Mouse (Mus musculus): Measurements from ENCODE around the gene Gm597.

The Gm597 gene

DNA sequence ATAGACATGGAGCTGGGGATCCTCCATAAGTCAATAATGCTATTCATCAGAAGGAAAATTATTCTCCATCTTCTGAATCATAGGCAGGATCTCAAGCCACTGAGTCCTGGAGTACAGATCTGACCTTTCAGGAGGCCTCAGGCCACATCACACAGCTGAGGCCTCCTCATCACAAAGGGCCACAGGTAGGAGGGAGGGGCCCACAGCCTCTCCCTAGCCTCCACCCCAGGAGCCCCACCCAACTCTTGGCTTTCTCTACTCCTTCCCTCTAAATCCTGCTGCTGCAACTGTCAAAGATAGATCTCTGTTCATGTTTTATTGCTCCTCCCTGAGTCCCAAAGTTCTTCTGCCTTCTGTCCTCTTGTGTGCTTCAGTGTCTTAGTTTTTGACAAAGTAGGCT, at the start of gene Gm597:
Gene Gm597 (minus strand): TSS at position 101 of the 400 bp plus-strand sequence.
- DNase-seq (ENCODE audit: low spot score), result no peak

- no peak for DNase-seq (ENCODE audit: low spot score)
These were observed 27.6 kb upstream of the Gm597 start for GRCm38 (mm10) chr1:28807689-28808088.

GRCm38 (mm10) chr1:28806618-28807017, 26.6 kb upstream of the Gm597 start:
- no peak for DNase-seq (ENCODE audit: low spot score)

DNA sequence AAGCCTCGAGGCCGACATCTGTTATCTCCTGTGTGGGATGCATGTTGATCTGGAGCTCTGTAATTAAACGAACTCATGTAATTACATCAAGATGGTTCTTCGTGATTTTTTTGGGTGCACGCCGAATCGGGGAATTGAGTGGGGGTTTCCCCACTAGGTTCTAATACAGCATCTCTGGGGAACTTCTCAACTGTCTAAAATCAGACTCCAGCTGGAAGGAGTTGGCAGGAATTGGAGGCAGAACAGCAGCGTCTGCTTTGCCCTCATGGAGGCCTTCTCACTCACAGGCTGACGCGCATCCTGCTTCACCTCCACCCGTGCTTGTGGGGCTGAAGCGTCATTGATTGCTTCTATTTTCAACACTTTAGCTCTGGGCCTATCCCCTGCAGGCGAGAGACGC, 20.8 kb upstream of the Gm597 start:
- no peak for DNase-seq (ENCODE audit: low spot score)

Data from embryo, embryonic 10 days (tissue).